Mouse (Mus musculus) right cerebral cortex, postnatal 14 days (tissue): ENCODE results near the gene Card10.

Experiments used
- DNase-seq: peaks from one replicate; pipeline ENCODE4 v3.0.0; 2022

The Card10 gene

DNA sequence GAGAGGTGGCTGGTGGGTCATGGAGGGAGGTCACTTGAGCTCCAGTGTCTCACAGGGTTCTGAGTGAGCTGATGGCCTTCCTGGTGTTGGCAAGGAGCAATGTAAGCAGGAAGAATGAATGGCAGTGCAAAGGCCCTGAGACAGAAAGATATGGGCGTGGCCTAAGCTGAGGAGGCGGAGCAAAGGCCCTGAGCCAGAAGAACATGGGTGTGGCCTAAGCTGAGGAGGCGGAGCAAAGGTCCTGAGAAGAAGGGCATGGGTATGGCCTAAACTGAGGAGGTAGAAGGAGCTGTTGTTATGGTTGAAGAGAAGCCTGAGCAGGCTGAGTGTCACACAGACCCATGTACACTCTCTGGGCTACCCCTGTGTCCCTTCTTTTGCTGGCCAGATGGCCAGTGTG lies 30.7 kb upstream of the Card10 start:
- DNase-seq = no peak

DNA sequence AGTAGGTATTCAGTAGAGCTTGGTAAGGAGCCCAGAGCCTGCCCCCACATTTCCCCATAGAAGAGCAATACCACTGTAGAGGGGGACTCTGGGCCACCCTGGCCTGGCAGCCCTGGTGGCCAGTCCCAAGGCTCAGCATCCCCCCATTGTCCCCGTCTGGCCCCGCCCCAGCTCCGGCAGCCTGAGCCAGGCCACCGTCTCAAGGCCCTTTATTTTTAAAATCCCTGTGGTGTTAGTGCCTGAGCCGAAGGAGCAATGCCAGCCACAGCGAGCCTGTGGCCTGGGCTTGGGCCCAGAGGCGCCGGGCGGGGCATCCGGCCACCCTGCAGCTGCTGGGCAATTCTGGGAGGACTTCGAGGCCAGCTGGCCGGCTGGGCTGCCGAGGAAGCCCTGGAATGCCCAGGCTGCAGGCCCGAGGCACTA lies 29.9 kb upstream of the Card10 start:
- peak; percentile 59 for DNase-seq

GRCm38 (mm10) chr15:78831720-78832657 lies 29.1 kb upstream of the Card10 start:
- DNase-seq = no peak

- no peak for DNase-seq
Measured at GRCm38 (mm10) chr15:78830742-78831719, 28.2 kb upstream of the Card10 start.

DNA sequence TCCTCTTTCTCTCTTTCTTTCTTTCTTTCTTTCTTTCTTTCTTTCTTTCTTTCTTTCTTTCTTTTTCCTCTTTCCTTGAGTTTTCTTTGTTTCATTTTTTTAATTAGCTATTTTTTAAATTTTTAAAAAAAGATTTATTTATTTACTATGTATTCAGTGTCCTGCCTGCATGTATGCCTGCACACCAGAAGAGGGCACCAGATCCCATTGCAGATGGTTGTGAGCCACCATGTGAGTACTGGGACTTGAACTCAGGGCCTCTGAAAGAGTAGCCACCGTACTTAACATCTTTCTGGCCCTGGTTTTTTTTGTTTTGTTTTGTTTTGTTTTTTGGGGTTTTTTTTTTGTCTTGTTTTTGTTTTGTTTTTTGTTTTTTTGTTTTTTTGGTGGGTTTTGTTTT lies 26.8 kb upstream of the Card10 start:
- no peak for DNase-seq

DNA sequence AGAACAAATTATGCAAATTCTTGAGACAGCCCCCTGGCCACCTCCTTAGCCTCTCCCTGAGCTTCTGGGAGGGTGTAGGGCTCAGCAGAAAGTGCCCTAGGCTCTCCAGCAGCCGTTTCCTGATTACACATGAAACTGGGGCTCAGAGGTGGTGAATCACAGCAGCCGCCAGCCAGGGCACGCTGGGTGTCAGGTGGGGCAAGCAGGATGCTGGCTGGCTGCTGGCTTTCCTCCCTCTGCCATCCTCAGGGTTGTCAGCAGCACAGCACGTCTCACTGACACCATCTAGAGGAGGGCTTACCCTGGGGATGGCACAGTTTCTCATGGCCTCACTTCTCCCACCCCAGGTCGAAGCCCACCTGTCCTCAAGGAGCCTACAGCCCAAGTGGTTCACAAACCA lies 25.5 kb upstream of the Card10 start:
- no peak for DNase-seq

DNA sequence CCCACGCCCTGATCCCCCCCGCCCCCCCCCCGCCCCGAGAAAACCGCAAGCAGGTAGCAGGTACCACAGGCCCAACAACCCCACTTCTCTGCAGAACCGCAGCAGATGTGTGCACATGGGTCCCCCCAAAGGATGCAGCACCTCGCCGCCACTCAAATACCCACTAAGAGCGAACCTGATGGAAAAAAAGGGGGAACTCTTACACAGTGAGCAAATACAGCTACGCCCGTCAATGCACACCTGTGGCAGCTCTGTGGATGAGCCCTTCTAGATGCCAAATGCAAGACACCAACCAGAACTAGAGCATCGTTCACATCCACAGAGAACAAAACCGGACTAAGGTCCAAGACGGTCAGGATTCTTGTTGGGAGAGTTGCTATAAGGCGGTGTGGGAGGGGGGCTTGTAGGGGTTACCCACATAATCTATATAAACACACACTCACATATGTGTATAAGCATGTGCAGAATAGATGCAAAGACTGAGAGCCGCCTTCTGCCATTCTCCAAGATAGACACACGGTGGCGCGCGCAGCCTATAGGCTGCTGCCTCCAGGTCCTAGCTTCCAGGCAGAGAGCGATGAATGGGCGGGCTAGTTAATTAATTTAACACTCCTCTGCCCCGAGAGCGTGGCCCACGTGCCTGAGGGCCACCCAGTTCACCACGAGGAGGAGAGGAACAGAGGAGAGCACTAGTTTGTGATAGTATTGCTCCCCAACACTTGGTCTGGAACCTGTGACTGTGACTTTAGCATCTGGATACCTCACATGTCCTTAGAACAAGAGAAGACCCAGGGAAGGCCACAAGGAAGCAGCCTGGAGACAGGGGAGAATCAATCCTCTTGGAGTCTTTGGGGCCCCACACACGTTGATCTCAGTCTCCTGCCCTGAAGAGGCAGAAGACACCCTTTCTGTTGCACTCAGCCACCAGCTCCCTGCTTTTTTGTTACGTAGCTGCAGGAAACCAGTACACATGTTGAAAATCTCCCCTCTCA lies 23.7 kb upstream of the Card10 start:
- DNase-seq = peak; percentile 73

DNA sequence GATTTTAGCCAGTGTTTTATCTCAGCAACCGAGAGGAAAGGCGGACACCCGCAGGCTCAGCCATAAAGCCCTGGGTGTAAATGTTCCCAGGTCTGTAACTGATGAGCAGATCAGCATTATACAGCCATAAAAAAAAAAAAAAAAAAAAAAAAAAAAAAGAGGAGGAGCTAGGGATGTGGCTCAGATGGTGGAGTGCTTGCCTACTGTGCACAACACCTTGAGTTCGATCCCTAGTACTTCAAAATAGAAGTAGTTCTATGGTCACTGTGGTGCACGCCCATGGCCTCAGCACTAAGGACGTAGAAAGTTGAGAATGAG lies 13.2 kb upstream of the Card10 start:
- DNase-seq = no peak

DNA sequence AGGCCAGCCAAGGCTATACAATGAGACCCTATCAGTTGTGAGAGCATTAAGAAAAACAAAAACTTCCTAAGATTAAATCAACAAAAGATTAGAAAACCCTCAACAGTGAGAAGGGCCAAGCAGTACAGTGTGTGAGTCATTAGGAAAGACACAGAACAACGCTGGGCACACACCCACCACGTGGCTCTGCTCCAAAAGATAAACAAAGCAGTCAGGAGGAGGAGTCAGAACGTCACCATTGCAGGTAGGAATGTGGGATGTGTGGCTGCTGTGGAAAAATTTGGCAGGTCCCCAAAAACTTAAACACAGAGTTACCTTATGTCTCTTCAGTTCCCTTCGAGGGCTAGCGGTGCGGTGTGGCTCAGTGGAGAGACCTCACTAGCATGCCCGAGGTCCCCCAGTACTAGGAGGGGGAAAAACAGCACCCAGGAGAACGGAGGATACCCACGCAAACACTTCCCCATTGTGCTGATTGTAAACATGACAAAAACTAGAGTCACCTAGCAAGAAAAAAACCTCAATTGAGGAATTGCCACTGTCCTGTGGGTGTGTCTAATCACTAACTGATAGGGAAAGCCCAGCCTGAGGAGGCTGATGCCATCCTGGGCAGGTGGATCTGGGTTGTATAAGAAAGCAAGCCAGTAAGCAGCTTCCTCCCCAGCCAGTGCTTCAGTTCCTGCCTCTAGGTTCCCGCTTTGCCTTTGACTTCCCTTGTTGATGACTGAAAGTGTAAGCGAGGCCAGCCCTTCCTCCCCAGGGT lies 12.7 kb upstream of the Card10 start:
- DNase-seq = no peak

DNA sequence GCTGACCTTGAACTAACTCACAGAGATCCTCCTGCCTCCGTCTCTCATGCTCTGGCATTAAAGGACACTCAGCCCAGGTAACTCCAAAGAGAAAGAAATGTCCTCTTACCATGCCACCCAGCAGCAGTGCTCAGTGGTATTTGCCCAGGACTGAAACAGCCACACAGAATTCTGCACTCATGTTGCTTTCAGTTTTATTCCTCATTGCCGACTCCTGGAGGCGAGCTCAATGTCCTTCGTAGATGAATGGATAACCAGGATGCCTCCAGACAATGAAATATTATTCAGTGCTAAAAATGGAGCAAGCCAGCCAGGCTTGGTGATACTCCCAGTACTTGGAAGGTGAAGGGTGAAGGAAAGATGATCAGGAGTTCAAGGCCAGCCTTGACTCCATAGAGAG lies 10.8 kb upstream of the Card10 start:
- DNase-seq = no peak

- no peak for DNase-seq
Measured at GRCm38 (mm10) chr15:78810146-78810545, 7.3 kb upstream of the Card10 start.

DNA sequence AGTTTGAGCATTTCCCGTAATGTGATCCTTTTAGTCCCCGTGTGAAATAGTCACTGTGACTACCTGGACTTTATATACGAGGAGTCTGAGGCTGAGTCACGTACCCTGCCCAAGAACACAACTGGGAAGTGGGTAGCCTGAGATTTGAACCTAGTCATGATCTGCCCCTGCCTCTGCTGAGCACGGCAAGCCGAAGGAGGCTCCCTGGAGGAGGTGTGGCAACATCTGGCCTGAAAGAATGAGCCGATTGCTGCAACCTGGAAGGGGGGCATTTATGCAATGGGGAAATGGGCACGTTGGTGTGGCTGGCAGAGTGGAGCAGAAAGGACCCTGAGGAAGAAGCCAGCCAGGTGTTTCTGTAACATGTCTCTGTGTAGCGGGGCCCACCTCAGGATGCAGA lies 6.9 kb upstream of the Card10 start:
- no peak for DNase-seq

- no peak for DNase-seq
Measured at GRCm38 (mm10) chr15:78808980-78809379, 6.1 kb upstream of the Card10 start.

DNA sequence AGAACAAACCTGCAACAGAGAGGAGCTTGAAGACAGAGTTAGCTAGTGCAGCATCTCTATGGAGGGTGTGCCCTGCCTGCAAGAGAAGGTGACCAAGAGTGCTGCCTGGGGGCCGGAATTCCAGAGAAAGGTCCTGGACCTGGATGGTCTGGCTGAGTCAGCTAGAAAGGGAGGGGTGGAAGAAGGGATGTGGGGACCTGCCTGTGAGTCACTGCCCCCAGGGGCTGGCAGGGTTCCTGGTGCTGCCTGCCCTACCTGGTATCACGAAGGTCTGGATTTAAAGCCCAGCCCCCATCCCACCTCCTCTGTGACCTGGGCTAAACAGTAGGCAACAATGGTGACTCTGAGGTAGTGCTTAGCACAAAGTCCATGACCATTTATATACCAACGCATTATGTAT lies 4.3 kb upstream of the Card10 start:
- no peak for DNase-seq

DNA sequence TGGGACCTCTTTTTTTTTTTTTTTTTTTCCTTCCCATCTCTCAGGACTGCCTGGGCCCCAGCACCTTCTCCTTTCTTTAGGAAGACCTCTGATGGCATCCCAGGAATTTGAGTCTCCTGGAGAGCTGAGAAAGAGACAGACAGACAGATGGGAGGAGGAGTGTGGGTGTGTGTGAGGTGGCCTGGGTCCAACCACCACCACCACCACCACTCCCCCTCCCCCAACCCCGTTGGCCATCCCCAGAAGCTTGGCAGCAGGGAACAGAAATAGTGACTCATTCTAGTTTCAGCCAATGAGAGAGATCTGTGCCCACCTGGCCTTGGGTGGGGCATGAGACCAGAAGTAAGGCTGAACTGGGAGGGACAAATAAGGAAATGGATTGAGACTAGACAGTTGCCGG lies 3.8 kb upstream of the Card10 start:
- no peak for DNase-seq

GRCm38 (mm10) chr15:78805351-78805750 lies 2.5 kb upstream of the Card10 start:
- no peak for DNase-seq

GRCm38 (mm10) chr15:78804326-78804725 lies 1.5 kb upstream of the Card10 start:
- DNase-seq = no peak

GRCm38 (mm10) chr15:78803499-78803900 lies 658 bp upstream of the Card10 start:
- DNase-seq = no peak

GRCm38 (mm10) chr15:78801971-78802741 lies 686 bp downstream of the Card10 start:
- DNase-seq = no peak

DNA sequence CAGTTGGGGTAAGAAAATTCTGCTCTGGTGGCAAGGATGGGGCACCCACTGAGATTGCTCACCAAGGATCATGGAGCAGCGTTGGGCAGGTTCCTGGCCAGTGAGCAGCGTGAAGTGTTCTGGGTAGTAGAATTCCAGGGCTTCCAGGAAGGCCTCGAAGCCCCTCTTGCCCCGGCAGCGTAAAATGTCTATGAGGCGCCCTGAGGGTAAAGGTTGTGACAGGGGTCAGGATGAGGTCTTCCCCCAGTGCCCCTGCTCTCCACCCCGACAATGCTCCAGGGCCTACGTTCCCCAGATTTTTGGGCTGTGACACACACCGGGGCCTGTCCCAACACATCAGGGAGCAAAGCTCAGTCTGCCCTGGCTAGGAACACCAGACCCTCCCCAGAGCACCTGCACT lies 1.3 kb downstream of the Card10 start:
- no peak for DNase-seq

DNA sequence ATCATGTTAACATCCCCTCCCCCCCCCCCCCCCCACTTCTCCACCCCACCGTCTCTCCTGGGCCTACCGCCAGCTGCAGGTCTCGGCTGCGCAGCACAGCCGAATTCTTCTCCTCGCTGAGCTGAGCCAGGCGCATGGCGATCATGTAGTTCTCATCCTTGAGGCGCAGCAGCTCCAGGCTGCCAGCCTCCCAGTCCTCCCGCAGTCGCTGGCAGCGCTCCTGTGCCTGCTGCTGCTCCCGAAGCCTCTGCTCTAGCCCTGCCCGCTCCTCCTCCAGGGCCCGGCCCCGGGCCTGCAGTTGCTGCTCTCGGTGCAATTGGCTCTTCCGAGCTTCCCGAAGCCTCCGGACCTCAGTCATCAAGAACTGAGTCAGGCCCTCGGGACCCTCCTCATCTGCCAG lies 3.8 kb downstream of the Card10 start:
- peak; percentile 63 for DNase-seq
